In genomic region chr8:77549121-77549706, GRCm38 (mm10) we compare ENCODE assay signal across 8 mouse cellular contexts. TPM values are rescaled to one million over a fixed set of nuclear protein-coding genes. Genes with fewer than 3 reads are reported as not detected.
DNase-seq lines count a peak whose midpoint lies in the region; ATAC-seq and TF ChIP-seq lines count a peak whose summit lies in the region.

Prmt9 (plus strand) TSS chr8:77549397.

- TF ChIP-seq POLR2A in liver, adult 2 months (IDR thresholded peaks at IDR 0.05; ENCODE audit: extremely low read depth, insufficient read depth, low read length) = peak; percentile 71; the same call in 1 of the 2 replicates
- peak; percentile 99 for TF ChIP-seq POLR2A in myocyte (IDR thresholded peaks at IDR 0.05; ENCODE audit: insufficient read length, low read depth)

- H3K4me1 ChIP-seq in heart, embryonic 11.5 days (ENCODE audit: control insufficient read depth, insufficient read depth, low read length) = no peaks in the 10 kb centered on the region
- H3K4me1 ChIP-seq in kidney, embryonic 16.5 days (ENCODE audit: insufficient read depth, low read length) = no peaks in the 10 kb centered on the region
- H3K4me1 ChIP-seq in liver, adult 2 months (ENCODE audit: control insufficient read depth, insufficient read depth, low read length) = no peaks in the 10 kb centered on the region

- peak within 1 kb of the TSS; percentile 61 for H3ac ChIP-seq in myocyte (ENCODE audit: control insufficient read depth, insufficient read length)

- WGBS in heart, embryonic 11.5 days (ENCODE audit: insufficient replicate concordance) = 3% methylated on average over 42 of the region's 42 CpGs
- 3% methylated on average over 42 of the region's 42 CpGs for WGBS in kidney, embryonic 16.5 days
- WGBS in liver, adult 2 months = 6% methylated on average over 42 of the region's 42 CpGs

- no peaks in the 10 kb centered on the region for H3K9me3 ChIP-seq in heart, embryonic 11.5 days (replicated peaks; ENCODE audit: control insufficient read depth, low read length)
- no peaks in the 10 kb centered on the region for H3K9me3 ChIP-seq in kidney, embryonic 16.5 days (ENCODE audit: low read length)

- peak; percentile 96 for ATAC-seq in erythroblast, adult 5-6 weeks (replicated peaks; ENCODE audit: low FRiP score, poor library complexity, severe bottlenecking)
- ATAC-seq in heart, embryonic 11.5 days (replicated peaks; ENCODE audit: insufficient number of reproducible peaks, low FRiP score, low TSS enrichment) = peak; percentile 96
- peak; percentile 98 for ATAC-seq in kidney, embryonic 16.5 days (ENCODE audit: low FRiP score, low TSS enrichment)

- H3K9ac ChIP-seq in heart, embryonic 11.5 days (ENCODE audit: low read depth, low read length) = peak within 1 kb of the TSS; percentile 92
- peak within 1 kb of the TSS; percentile 79 for H3K9ac ChIP-seq in kidney, embryonic 16.5 days (replicated peaks; ENCODE audit: low read length)
- peak within 1 kb of the TSS; percentile 92 for H3K9ac ChIP-seq in liver, adult 2 months (ENCODE audit: low read depth, low read length)

- peaks cover 20% of the 10 kb centered on the region for H3K36me3 ChIP-seq in heart, embryonic 11.5 days (ENCODE audit: control insufficient read depth, insufficient read depth, low read length)
- peaks cover 25% of the 10 kb centered on the region for H3K36me3 ChIP-seq in kidney, embryonic 16.5 days (ENCODE audit: insufficient read depth, low read length)
- peaks cover 13% of the 10 kb centered on the region for H3K36me3 ChIP-seq in liver, adult 2 months (ENCODE audit: control insufficient read depth, insufficient read depth, low read length)
- peaks cover 11% of the 10 kb centered on the region for H3K36me3 ChIP-seq in myocyte (ENCODE audit: control insufficient read depth, insufficient read depth)
- H3K36me3 ChIP-seq in splenic B cell, adult 2 months (ENCODE audit: control insufficient read depth, insufficient read depth, low read length, poor library complexity, severe bottlenecking) = peaks cover 13% of the 10 kb centered on the region

- peak within 1 kb of the TSS; percentile 83 for H3K4me3 ChIP-seq in heart, embryonic 11.5 days (ENCODE audit: low read depth, low read length)
- H3K4me3 ChIP-seq in kidney, embryonic 16.5 days (ENCODE audit: low read length) = peak within 1 kb of the TSS; percentile 59
- H3K4me3 ChIP-seq in liver, adult 2 months (ENCODE audit: insufficient read depth, low read depth, low read length) = peak within 1 kb of the TSS; percentile 87
- H3K4me3 ChIP-seq in myocyte = peak within 1 kb of the TSS; percentile 45

- no peak for TF ChIP-seq CTCF in liver, adult 2 months (IDR thresholded peaks at IDR 0.05; ENCODE audit: low read depth, low read length)

- peaks cover 4% of the 10 kb centered on the region; the same call in 1 of the 2 replicates for H3K79me2 ChIP-seq in liver, adult 2 months (ENCODE audit: control insufficient read depth, insufficient read depth, low read length)
- peaks cover 22% of the 10 kb centered on the region for H3K79me2 ChIP-seq in myocyte (ENCODE audit: control insufficient read depth, insufficient read depth)

- H3K27ac ChIP-seq in heart, embryonic 11.5 days (ENCODE audit: low read depth, low read length) = peak within 1 kb of the TSS; percentile 75
- H3K27ac ChIP-seq in kidney, embryonic 16.5 days (ENCODE audit: low read length) = peak within 1 kb of the TSS; percentile 78
- peak within 1 kb of the TSS; percentile 83 for H3K27ac ChIP-seq in liver, adult 2 months (replicated peaks; ENCODE audit: insufficient read depth, low read depth, low read length)

- DNase-seq in B cell, adult 2 months = peak; percentile 93 to 94
- peak; percentile 94 for DNase-seq in brain, adult 2 months (ENCODE audit: low read depth, low spot score)
- DNase-seq in liver, adult 2 months (ENCODE audit: extremely low read depth, low read depth, low spot score) = peak; percentile 74
- DNase-seq in splenic B cell, adult 2 months (ENCODE audit: low read depth, low spot score) = peak; percentile 93

- H3K4me2 ChIP-seq in heart, embryonic 11.5 days = peak within 1 kb of the TSS; percentile 91
- H3K4me2 ChIP-seq in kidney, embryonic 16.5 days (replicated peaks; ENCODE audit: low read depth, low read length) = peak within 1 kb of the TSS; percentile 77
- H3K4me2 ChIP-seq in myocyte (ENCODE audit: low read depth) = peak within 1 kb of the TSS; percentile 88

- H3K27me3 ChIP-seq in heart, embryonic 11.5 days (ENCODE audit: control insufficient read depth, insufficient read depth, low read length) = no peaks in the 10 kb centered on the region
- H3K27me3 ChIP-seq in kidney, embryonic 16.5 days (ENCODE audit: insufficient read depth, low read length) = no peaks in the 10 kb centered on the region
- no peaks in the 10 kb centered on the region for H3K27me3 ChIP-seq in liver, adult 2 months (ENCODE audit: control insufficient read depth, insufficient read depth, low read length)
- no peaks in the 10 kb centered on the region for H3K27me3 ChIP-seq in myocyte (ENCODE audit: control insufficient read depth, insufficient read depth, insufficient read length)
- no peaks in the 10 kb centered on the region for H3K27me3 ChIP-seq in splenic B cell, adult 2 months (ENCODE audit: control insufficient read depth, insufficient read depth, low read length, poor library complexity, severe bottlenecking)

TF ChIP-seq in myocyte, 11 proteins besides CTCF, POLR2A, EP300 and RAD21:
- TF ChIP-seq MAX (IDR thresholded peaks at IDR 0.05; ENCODE audit: low read depth) (no peak), REST (IDR thresholded peaks at IDR 0.05; ENCODE audit: insufficient read depth, insufficient read length) (no peak), MYOG (IDR thresholded peaks at IDR 0.05; ENCODE audit: control insufficient read depth in 1 of 3, insufficient read depth in 1 of 3, insufficient read length in 2 of 3, low read depth in 2 of 3) (peak in 1 of 3 experiments; percentile 60), MYOD1 (IDR thresholded peaks at IDR 0.05; ENCODE audit: control insufficient read depth in 1 of 3, insufficient read length in 2 of 3, low read depth in 2 of 3) (no peak), POLR2AphosphoS2 (IDR thresholded peaks at IDR 0.05; ENCODE audit: insufficient read length, low read depth) (peak; percentile 96), USF1 (IDR thresholded peaks at IDR 0.05; ENCODE audit: low read depth) (no peak)
TF ChIP-seq in myocyte: peak in this region for 2.

RNA-seq across cellular contexts. Expression of gene Prmt9, which starts in this region (rescaled TPM):
- 5.4 TPM in 2 replicates for total RNA-seq in erythroblast, adult 5-6 weeks (2015; ENCODE audit: low replicate concordance)
- 4.7 and 7.2 TPM in 2 replicates for total RNA-seq in erythroblast, adult 5-6 weeks (2017; ENCODE audit: low replicate concordance)
- 13.4 and 15.6 TPM in 2 replicates for polyA plus RNA-seq in heart, embryonic 11.5 days (2014; fragmentation: Nextera tagmentation; extraction: Ambion mirVana)
- polyA plus RNA-seq in kidney, embryonic 16.5 days (2015; fragmentation: Nextera tagmentation; extraction: Ambion mirVana) = 21.2 and 23.2 TPM in 2 replicates
- total RNA-seq in liver, adult 2 months (2014; rRNA removed) = 14.7 and 17.3 TPM in 2 replicates
- polyA plus RNA-seq in liver, adult 2 months (2012; rRNA removed) = 4.9 and 5.2 TPM in 2 replicates
- polyA plus RNA-seq in myocyte (2012; fragmentation: generic; extraction: Trizol) = 7.3 TPM

Comparison
In these comparisons a context has a peak if more than half of its experiments do, and no peak if none do; other contexts are left out.
1. Peak in every context shown above with its lines: DNase-seq, ATAC-seq, H3K4me3 ChIP-seq and H3K27ac ChIP-seq.